Mouse (Mus musculus): ENCODE results near the gene Gm5128.
"Not testable (repeated sequence)": the region's sequence is repeated elsewhere in the genome, so short reads cannot be mapped to it uniquely, and the experiment has no call there.

Gm5128 gene

DNA sequence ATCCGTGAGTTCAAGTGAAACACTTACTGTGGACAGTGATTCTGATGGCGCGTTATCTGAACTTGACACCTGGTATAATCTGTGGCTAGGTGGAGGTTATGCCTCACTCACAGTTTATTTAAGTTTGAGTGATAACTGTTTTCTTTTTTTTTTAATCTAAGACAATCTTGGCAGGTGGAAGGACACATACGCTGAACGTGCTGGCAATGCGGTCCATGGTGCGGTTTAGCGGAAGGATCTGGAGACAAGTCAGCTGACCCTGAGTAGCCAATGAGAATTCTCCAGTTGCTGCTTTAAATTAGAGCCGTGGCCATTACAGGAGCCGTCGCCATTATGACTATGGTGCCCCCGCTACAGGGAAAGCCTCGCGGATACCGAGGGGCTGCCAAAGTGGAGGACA lies at the start of gene Gm5128:
TSS of gene Gm5128 (plus strand) at position 301 of the 400 bp plus-strand sequence.
- DNase-seq: not testable (repeated sequence)

GRCm38 (mm10) chrX:135360685-135361084 lies 12.4 kb upstream of the Gm5128 start:
- not testable (repeated sequence) for DNase-seq

DNA sequence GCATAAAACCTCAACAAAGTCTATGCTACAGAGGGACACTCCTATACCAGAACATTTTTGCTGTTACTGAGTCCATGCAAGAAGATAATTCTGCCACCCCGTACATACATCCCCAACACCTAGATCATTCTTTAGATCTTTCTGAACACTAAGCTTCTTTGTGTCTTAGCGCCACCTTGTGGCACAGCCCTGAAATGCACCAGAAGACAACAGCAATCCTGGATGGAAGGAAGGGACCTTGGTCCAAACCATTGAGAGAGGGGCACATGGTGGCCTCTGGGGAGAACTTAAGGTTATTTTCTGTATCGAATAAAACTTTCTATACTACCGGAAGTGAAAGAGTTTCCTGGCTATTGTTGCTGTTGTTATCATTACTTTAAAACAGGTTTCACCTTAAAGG lies 11.1 kb upstream of the Gm5128 start:
- not testable (repeated sequence) for DNase-seq

GRCm38 (mm10) chrX:135403578-135403977 lies 30.5 kb downstream of the Gm5128 start:
- not testable (repeated sequence) for DNase-seq

DNA sequence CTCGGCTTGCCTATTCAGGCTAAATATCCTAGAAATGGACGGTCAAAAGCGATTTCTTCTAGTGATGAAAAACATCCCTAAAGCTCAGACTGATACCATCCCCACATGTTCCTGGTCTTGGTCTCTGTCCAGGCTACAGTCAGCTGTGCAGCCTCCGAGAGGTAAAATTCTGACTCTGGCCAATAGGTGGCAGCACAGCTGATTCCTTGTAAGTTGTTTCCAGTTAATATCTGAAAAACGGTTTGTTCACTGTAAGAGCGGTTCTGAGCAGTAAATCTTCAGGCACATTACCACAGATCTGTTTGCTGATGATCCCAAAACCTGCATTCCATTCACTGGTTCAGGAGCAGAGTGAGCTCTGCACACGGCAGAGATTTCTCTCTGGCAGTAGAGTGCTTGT lies 48.1 kb downstream of the Gm5128 start:
- not testable (repeated sequence) for DNase-seq

GRCm38 (mm10) chrX:135421824-135422223 lies 48.7 kb downstream of the Gm5128 start:
- not testable (repeated sequence) for DNase-seq

- DNase-seq: not testable (repeated sequence)
Observed at GRCm38 (mm10) chrX:135422473-135422872, 49.4 kb downstream of the Gm5128 start.
